Mouse (Mus musculus) olfactory bulb, adult 2 months (tissue): ENCODE data around the gene Ndufa4l2.

ENCODE experiments used
- CTCF ChIP-seq: fragments of 200-500 bp; IDR thresholded peaks from 2 replicates; pipeline ENCODE4 v1.5.1; 2012; ENCODE audit warnings: low read depth, mild to moderate bottlenecking, low read length, moderate library complexity; ENCODE audit not compliant: insufficient read depth
- POLR2A ChIP-seq: fragments of 200-500 bp; IDR thresholded peaks from 2 replicates; pipeline ENCODE4 v1.6.1; 2012; ENCODE audit warnings: mild to moderate bottlenecking, low read depth, low read length, moderate library complexity; ENCODE audit not compliant: insufficient read depth

- TF ChIP-seq POLR2A (no peak), CTCF (no peak)
Measured at GRCm38 (mm10) chr10:127546505-127546904, 31.7 kb downstream of the Ndufa4l2 start.
